Mouse (Mus musculus): ENCODE measurements at regions not wholly inside any gene's neighbourhood (a gene's known extent, or its start where the extent isn't known, plus 50 kb on each side); places are given as distances from the start of the nearest gene placed in this dataset.

DNA sequence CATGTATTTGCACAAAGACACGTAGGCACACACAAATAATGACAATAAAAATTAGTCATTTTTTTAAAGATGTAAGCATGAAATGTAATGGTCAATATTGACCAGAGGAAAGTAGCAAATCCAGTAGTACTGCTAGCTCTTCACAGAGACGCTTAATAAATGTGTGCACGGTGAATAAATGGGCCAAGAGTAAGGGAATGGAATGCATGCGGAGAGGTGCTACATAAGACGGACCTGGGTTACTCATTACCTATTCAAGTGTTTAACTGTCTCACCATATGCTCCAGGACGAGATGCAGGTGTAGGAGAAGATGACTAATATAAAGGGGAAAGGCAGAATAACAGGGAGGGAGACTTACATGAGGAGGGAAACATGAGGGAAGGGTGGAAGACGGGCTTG, 182.4 kb upstream of the Atp5g3 start:
- TF ChIP-seq CTCF (conservative IDR thresholded peaks at IDR 0.05 in 1 of 2, IDR thresholded peaks at IDR 0.05 in 1 of 2; ENCODE audit: low read depth in 2 of 2, low read length in 2 of 2), result no peak
- TF ChIP-seq MAX (IDR thresholded peaks at IDR 0.05; ENCODE audit: low read length), result no peak
- no peak for TF ChIP-seq UBTF (IDR thresholded peaks at IDR 0.05; ENCODE audit: low read depth, low read length)
- TF ChIP-seq MXI1 (IDR thresholded peaks at IDR 0.05; ENCODE audit: low read depth, low read length), result no peak
- no peak for TF ChIP-seq MAFK (IDR thresholded peaks at IDR 0.05; ENCODE audit: insufficient replicate concordance, low read length)
- no peak for TF ChIP-seq SIN3A (IDR thresholded peaks at IDR 0.05; ENCODE audit: low read length)
- TF ChIP-seq POLR2A (IDR thresholded peaks at IDR 0.05; ENCODE audit: low read depth, low read length), result no peak
- TF ChIP-seq TCF12 (IDR thresholded peaks at IDR 0.05; ENCODE audit: low read depth, low read length), result no peak
- no peak for TF ChIP-seq NRF1 (IDR thresholded peaks at IDR 0.05; ENCODE audit: low read depth, low read length)
- no peak for TF ChIP-seq EP300 (IDR thresholded peaks at IDR 0.05; ENCODE audit: low read length)
- no peak for TF ChIP-seq NELFE (IDR thresholded peaks at IDR 0.05; ENCODE audit: low read depth, low read length)
- TF ChIP-seq GABPA (IDR thresholded peaks at IDR 0.05; ENCODE audit: insufficient replicate concordance, low read depth, low read length), result no peak
- TF ChIP-seq RAD21 (IDR thresholded peaks at IDR 0.05; ENCODE audit: low read depth, low read length), result no peak
- no peak for TF ChIP-seq TBP (conservative IDR thresholded peaks at IDR 0.05; ENCODE audit: low read depth, low read length)
